Mouse (Mus musculus) natural killer cell, adult 2 months (primary cell): ENCODE measurements around the gene Tspan9.

Experiments used
- DNase-seq, 2 experiments: peaks; one replicate each; pipeline ENCODE4 v3.0.0; 2022; ENCODE audit warnings: low spot score in 2 of 2

The Tspan9 gene

DNA sequence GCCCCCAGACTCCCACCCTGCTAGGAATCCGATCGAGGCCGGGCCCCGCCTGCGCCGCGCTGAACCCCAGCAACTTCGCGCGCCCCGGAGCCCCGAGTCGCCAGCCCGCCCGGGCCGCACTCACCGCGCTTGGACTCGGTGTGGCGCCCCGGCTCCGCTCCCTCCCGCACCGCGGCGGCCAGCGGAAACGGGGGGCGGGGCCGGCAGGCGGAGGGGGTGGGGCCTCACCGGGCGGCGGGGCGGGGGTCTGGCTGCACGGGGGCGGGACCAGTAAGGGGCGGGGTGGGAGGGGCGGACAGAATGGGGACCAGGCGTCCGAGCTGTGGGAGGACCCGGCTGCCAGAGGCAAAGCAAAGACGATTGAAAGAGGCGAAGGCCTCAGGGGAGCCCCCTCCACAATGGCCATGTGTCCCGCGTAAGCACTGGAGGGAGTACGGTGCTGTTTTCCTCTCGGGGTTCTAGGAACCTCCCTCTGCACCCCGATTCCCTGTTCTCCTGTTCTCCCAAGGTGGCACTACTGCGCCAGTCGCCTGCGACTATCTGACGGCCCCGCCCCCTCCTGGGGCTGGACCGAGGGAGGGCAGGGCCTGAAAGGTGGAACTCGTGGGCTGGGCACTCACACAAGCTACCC is at the start of gene Tspan9:
Tspan9 (minus strand) TSS at position 205 of the 631 bp plus-strand sequence.
- peak; percentile 14 to 19 for DNase-seq

DNA sequence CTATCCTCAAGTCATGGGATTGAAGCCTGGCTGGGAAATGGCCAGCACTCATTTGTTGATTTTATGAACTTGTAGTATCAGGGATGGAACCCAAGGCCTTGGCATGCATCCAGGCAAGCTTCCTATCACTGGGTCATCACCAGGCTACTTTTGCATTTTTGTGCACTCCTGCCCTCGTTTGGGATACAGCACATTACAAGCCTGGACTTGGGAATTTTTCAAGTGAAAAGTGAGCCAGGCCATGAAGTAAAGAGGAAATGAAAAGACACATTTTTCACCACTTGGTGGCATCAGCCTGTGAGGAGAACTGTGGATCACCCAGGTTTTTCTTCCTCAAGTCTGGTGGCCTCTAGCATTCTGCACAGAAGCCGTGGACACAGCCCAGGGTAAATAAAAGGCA is 40.1 kb upstream of the Tspan9 start:
- no peak for DNase-seq

DNA sequence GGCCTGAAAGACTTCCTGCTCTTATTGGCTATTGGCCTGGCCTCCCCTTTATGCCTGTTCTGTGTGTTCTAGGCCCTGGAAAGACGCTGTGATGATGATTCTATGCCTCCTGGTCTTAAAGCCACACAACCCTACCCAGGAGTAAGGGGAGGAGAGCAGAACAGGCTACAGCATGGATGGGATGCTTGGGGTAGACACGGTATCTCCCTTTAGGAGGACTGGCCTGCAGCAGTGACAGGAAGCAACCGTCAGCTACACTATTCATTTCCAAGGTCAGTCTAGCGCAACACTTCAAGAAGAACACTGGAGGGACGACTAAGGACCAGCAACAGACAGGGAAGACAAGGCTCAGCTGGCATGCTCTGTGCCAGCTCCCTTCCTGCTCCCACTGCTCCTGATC is 37.8 kb upstream of the Tspan9 start:
- no peak for DNase-seq

DNA sequence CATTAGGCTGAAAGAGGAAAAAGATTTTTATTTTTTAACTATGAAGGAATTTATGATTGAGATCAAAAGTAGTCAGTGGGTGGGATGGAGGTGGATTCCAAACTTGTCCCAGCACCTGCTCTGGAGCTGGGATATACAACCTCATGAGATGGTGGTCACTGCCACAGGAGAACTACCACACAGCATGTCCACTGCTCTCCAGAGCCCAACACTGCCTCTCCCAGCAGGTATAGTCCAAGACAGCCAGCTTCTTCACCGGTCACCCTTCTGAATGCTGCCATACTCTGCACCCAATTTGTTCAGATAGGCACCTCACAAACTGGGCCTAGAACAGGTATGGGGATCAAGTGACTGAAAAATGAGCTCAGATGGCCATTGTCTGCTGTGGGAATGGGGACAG is 36.3 kb upstream of the Tspan9 start:
- no peak for DNase-seq

GRCm38 (mm10) chr6:128179247-128179646 is 35.9 kb upstream of the Tspan9 start:
- DNase-seq = no peak

DNA sequence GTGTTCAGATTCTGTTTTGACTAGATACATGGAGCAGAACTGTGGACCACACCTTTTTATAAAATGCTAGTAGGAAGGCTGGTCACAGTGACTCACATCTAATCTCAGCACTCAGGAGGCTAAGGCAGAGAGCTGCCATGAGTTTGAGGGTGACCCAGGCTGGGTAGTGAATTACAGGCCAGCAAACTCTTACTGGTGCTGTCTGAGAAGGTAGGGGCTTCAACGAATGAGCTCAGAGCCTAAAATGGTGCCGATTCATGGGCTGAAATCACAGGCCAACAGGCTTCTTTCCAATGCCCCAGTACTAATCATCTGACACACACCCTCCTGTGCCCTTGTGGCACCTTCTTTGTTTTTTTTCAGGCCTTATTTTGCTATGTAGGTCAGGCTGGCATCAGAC is 35.3 kb upstream of the Tspan9 start:
- no peak for DNase-seq

GRCm38 (mm10) chr6:128168785-128169679 is 25.6 kb upstream of the Tspan9 start:
- DNase-seq = no peak

DNA sequence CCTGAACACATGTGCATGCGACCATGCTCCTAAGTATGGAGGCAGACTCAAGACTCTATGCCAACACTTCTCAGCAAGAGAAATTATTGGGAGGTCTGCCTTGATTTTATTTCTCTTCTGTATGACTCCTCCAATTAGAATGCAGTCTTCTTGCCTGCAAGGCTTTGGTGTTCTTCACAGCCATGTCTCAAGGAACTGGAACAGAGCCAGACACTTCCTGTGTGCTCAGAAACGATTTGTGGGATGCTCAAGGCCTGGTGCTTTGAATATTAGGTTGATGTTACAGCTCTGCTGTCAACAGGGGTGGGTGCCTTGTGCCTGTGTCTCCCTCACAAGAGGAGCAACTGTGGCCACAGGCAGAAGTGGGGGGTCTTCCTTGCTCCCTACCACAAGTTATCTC is 22.2 kb upstream of the Tspan9 start:
- no peak for DNase-seq

- no peak for DNase-seq
Observed at GRCm38 (mm10) chr6:128164632-128165031, 21.2 kb upstream of the Tspan9 start.

DNA sequence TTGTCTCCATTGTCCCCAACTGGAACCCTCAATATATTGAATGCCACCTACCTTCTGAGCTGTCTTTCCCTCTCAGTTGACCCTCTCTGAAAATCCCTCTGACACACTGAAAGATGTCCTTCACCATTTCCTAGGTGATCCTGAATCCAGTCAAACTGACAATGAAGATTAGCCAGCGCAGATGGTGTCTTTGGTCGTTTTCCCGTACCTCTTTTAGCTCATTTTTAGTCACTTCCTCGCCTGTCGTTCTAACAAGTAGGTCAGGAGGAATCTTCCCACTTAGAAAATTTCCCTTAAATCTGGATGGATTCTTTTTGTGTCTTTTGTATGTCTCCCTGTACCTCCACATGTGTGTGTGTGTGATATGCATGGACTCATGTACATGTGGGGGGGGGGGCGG is 15.7 kb upstream of the Tspan9 start:
- no peak for DNase-seq

GRCm38 (mm10) chr6:128158031-128158430 is 14.6 kb upstream of the Tspan9 start:
- no peak for DNase-seq

- no peak for DNase-seq
Observed at GRCm38 (mm10) chr6:128156476-128156875, 13.1 kb upstream of the Tspan9 start.

- DNase-seq = no peak
Observed at GRCm38 (mm10) chr6:128155935-128156334, 12.5 kb upstream of the Tspan9 start.

- DNase-seq = no peak
Observed at GRCm38 (mm10) chr6:128145765-128146164, 2.4 kb upstream of the Tspan9 start.

GRCm38 (mm10) chr6:128142369-128143278 is 770 bp downstream of the Tspan9 start:
- DNase-seq = no peak

DNA sequence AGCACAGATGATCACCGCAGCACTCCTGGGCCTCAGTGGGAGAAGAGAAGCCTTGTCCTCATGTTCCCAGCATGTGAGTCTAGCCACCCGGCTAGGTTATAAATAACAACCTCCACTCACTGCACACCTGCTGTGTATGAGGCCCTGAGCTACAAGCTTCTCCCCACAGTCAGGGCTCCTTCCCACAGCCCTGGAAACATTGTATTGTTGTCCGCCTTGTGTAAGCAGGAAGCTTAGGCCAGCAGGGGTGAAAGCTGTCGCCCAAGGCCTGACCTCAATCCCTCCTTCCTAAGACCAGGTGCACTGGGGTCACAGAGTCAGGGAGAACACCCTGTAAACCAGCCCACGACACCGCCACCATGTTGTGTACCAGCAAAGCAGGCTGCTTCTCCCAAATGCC is 2.7 kb downstream of the Tspan9 start:
- DNase-seq = no peak

- no peak for DNase-seq
Observed at GRCm38 (mm10) chr6:128137855-128138254, 5.5 kb downstream of the Tspan9 start.

DNA sequence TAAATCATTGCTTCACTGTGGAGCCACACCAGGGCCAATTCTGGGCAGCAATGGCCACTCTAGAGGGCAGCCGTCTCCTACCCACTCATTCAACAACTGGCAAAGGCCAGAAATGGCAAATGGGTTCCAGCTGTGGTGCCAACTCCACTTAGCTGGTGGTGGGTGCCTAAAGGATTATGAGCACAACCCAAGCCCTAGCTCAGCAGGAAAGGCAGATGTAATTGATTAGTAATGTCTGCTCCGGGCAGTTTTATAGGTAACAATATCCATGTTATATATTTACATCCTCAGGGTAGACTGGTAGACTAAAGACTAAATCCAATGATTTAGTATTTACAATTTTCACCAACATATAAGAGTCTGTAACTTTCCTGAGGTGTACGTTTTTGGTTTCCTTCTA is 6.7 kb downstream of the Tspan9 start:
- DNase-seq = no peak

DNA sequence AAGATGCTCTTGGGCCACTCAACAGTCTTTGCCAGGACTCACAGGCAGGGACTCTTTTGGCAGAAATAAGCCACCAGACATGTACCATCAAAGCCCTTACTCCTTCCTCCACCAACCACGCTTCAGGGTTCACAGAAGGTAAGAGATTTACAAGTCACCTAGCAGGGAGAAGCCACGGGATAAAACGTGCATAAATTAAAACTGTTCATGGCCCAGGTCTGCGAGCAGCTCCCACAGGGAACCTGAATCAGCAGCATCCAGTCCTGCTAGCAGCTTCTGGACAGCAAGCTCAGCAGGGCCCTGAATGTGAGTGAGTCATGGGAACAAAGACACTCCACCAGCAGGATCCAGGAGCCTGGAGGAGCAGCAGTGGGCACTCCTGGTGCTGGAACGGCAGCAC is 7.9 kb downstream of the Tspan9 start:
- no peak for DNase-seq

GRCm38 (mm10) chr6:128135006-128135405 is 8.4 kb downstream of the Tspan9 start:
- DNase-seq = no peak

DNA sequence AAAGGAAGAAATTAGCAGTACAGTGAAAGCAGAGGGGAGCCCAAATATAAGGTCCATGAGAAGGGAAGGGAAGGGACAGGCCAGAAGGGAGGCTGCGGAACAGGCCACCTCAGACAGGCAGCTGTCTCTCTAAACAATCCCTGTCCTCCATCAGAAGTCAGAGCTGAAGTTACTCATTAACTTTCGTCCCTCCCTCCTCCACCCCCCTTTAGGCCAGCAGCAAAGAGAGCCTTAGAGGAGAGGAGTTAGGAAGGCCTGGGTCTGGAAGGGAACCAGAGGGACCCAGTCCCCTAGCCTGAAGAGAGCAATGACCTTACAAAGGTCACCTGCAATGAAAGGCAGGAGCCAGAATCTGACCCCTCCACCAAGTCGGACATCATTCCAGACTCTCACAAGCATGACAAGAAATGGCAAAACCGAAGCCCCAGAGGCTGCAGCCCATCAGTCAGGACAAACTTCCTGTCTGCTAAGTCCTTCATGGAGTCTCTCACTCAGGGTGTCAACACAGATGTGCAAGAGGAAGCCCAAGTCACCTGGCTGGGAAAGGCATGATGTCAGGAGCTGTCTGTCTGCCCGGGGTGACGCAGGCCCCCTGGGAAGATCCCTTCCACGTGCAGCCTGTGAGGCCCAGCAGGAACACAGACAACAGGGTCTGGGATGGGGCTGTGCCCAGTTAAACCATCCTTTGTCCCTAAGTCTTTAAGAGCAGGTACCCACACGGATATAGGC is 9.0 kb downstream of the Tspan9 start:
- DNase-seq = no peak
